Mouse (Mus musculus): ENCODE data around the gene 6030468B19Rik. TPM values are rescaled to one million over a fixed set of nuclear protein-coding genes. Genes with fewer than 3 reads are reported as not detected.
A peak's percentile ranks its signal among the peaks of the same experiment; 100 is the strongest.
"Not testable (repeated sequence)": the region's sequence is repeated elsewhere in the genome, so short reads cannot be mapped to it uniquely, and the experiment has no call there.

6030468B19Rik gene
- total RNA-seq, 1 experiment: not detected

DNA sequence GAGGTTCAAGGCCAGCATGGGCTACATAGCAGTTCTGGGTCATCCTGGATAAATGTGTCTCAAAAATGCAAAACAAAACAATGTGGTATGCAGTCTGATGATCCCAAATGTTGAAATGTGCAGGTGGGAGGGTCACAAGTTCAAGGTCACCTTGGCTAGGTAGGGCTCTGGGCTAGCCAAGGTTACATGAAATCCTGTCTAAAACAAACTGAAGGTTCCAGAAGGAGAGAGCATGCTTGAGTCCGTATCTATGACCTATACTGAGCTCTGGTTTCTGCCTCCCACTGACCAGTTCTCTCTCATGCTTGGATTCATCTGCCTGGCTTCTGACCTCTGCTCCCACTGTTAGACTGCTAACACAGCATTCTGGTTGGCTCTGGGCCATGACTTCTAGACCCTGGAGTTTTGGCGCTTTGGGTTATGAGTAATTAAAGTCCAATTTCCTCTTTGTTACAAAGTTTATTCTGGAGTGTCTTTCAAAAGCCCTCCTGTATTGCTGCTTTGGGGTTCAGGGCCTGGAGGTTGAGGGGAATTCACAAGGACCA, 32.3 kb downstream of the 6030468B19Rik start:
- H3K4me3 ChIP-seq (ENCODE audit: insufficient read depth in 1 of 2, low read depth in 1 of 2, low read length in 2 of 2, poor library complexity in 1 of 2, severe bottlenecking in 1 of 2): no peak overlapping the region
- H3K36me3 ChIP-seq (ENCODE audit: control insufficient read depth, insufficient read depth, low read length, poor library complexity, severe bottlenecking): no peaks in the 10 kb centered on the region
- no peak for TF ChIP-seq MAFK (IDR thresholded peaks at IDR 0.05; ENCODE audit: insufficient read depth, low read depth, low read length)
- no peak for TF ChIP-seq CHD2 (IDR thresholded peaks at IDR 0.05; ENCODE audit: low read depth, low read length)
- TF ChIP-seq ZC3H11A (IDR thresholded peaks at IDR 0.05; ENCODE audit: borderline replicate concordance, low read depth, low read length): no peak
- no peak for TF ChIP-seq HCFC1 (IDR thresholded peaks at IDR 0.05; ENCODE audit: borderline replicate concordance, insufficient read depth, low read length)
- no peak for TF ChIP-seq ZNF384 (IDR thresholded peaks at IDR 0.05; ENCODE audit: low read depth, low read length)
- H3K9me3 ChIP-seq (ENCODE audit: control insufficient read depth, insufficient read depth, low read depth, low read length): no peaks in the 10 kb centered on the region
- H3K27ac ChIP-seq (ENCODE audit: insufficient read depth, low read depth, low read length, poor library complexity, severe bottlenecking): no peak overlapping the region
- no peak overlapping the region for H3K9ac ChIP-seq (ENCODE audit: insufficient read depth, low read depth, low read length, poor library complexity, severe bottlenecking)
- in situ Hi-C loops (cut with MboI; ENCODE audit: low sequenced_read_pairs in 2 of 2, unreplicated experiment in 2 of 2): no loop called here
- DNase-seq (ENCODE audit: low read depth, low spot score): no peak
- peaks cover 7 to 13% of the 10 kb centered on the region in 2 experiments for H3K4me1 ChIP-seq (ENCODE audit: control insufficient read depth in 2 of 2, insufficient read depth in 2 of 2, low read length in 2 of 2, poor library complexity in 1 of 2)

DNA sequence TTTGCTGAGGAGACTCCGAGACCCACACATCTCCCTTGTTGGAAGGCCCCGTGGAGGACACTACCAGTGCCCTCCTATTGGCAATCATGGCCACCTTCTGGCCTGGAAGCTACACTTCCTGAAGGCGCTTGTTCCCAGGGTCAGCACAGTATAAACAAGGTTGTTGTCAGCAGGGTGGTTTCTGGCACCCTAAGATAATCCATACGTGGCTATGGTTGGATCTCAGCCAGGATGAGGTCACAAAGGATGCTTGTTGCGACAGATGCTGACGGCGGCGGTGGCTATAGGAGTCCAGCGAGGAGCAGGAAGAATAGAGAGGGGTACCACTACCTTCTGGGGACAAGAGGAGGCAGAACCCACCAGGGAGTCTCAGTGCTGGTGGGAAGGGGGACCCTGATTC, 32.9 kb downstream of the 6030468B19Rik start:
- in situ Hi-C loops (cut with MboI; ENCODE audit: low sequenced_read_pairs in 2 of 2, unreplicated experiment in 2 of 2): no loop called here
- Histone ChIP-seq H3K9ac (ENCODE audit: insufficient read depth, low read depth, low read length, poor library complexity, severe bottlenecking) (no peak overlapping the region), H3K27ac (ENCODE audit: insufficient read depth, low read depth, low read length, poor library complexity, severe bottlenecking) (no peak overlapping the region), H3K4me1 (ENCODE audit: control insufficient read depth in 2 of 2, insufficient read depth in 2 of 2, low read length in 2 of 2, poor library complexity in 1 of 2) (peaks cover 7 to 13% of the 10 kb centered on the region in 2 experiments), H3K4me3 (ENCODE audit: insufficient read depth in 1 of 2, low read depth in 1 of 2, low read length in 2 of 2, poor library complexity in 1 of 2, severe bottlenecking in 1 of 2) (no peak overlapping the region), H3K9me3 (ENCODE audit: control insufficient read depth, insufficient read depth, low read depth, low read length) (no peaks in the 10 kb centered on the region), H3K36me3 (ENCODE audit: control insufficient read depth, insufficient read depth, low read length, poor library complexity, severe bottlenecking) (no peaks in the 10 kb centered on the region)
- TF ChIP-seq HCFC1 (IDR thresholded peaks at IDR 0.05; ENCODE audit: borderline replicate concordance, insufficient read depth, low read length) (no peak), MAFK (IDR thresholded peaks at IDR 0.05; ENCODE audit: insufficient read depth, low read depth, low read length) (no peak), ZC3H11A (IDR thresholded peaks at IDR 0.05; ENCODE audit: borderline replicate concordance, low read depth, low read length) (no peak), CHD2 (IDR thresholded peaks at IDR 0.05; ENCODE audit: low read depth, low read length) (no peak), ZNF384 (IDR thresholded peaks at IDR 0.05; ENCODE audit: low read depth, low read length) (no peak)
- DNase-seq (ENCODE audit: low read depth, low spot score): no peak

DNA sequence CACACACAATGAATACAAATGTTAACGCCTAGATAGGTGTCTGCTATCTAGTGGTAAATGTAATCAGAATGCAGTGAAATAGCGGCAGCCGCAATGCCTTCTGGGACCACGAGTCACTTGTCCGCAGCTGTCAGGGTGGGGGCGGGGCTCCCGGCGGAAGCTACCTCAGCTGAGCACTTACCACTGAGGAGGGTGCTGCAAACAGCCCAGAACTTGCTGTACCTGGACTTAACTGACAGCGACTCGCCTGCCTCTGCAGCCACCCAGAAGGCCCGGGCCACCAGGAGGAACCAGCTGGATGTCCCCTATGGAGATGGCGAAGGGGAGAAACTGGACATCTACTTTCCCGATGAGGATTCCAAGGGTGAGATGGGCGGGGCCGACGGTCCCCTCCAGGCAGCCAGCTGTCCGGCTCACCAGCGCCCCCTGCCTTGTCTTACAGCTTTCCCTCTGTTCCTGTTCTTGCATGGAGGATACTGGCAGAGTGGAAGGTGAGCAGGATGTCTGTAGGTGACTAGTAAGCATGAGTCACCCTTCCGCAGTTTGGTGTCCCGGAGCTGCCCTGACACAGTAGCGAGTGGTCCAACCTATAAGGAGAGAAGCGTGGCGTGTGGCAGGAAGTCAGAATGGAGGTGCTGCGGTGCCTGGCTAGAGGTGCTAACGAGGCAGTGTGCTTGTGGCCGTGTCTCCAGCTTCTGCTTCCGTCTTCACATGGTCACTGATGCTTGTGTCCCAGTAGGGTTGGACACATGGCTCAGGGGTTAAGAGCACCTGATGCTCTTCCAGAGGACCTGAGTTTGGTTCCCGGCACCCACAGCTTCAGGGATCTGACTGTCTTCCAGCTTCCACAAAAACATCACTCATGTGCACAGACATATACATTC, 34.9 kb downstream of the 6030468B19Rik start:
- peaks cover 8 to 21% of the 10 kb centered on the region in 2 experiments for H3K4me1 ChIP-seq (ENCODE audit: control insufficient read depth in 2 of 2, insufficient read depth in 2 of 2, low read length in 2 of 2, poor library complexity in 1 of 2)
- H3K9me3 ChIP-seq (ENCODE audit: control insufficient read depth, insufficient read depth, low read depth, low read length): no peaks in the 10 kb centered on the region
- peak overlapping the region; percentile 46 for H3K9ac ChIP-seq (ENCODE audit: insufficient read depth, low read depth, low read length, poor library complexity, severe bottlenecking)
- in situ Hi-C loops (cut with MboI; ENCODE audit: low sequenced_read_pairs in 2 of 2, unreplicated experiment in 2 of 2): no loop called here
- peak; percentile 97 for DNase-seq (ENCODE audit: low read depth, low spot score)
- H3K4me3 ChIP-seq (ENCODE audit: insufficient read depth in 1 of 2, low read depth in 1 of 2, low read length in 2 of 2, poor library complexity in 1 of 2, severe bottlenecking in 1 of 2): peak overlapping the region; percentile 62 to 74
- TF ChIP-seq ZNF384 (IDR thresholded peaks at IDR 0.05; ENCODE audit: low read depth, low read length) (no peak), CHD2 (IDR thresholded peaks at IDR 0.05; ENCODE audit: low read depth, low read length) (no peak), ZC3H11A (IDR thresholded peaks at IDR 0.05; ENCODE audit: borderline replicate concordance, low read depth, low read length) (0 out of 2 replicates have a peak, but pooled peaks have one; percentile 6), MAFK (IDR thresholded peaks at IDR 0.05; ENCODE audit: insufficient read depth, low read depth, low read length) (no peak), HCFC1 (IDR thresholded peaks at IDR 0.05; ENCODE audit: borderline replicate concordance, insufficient read depth, low read length) (0 out of 2 replicates have a peak, but pooled peaks have one; percentile 21)
- no peaks in the 10 kb centered on the region for H3K36me3 ChIP-seq (ENCODE audit: control insufficient read depth, insufficient read depth, low read length, poor library complexity, severe bottlenecking)
- H3K27ac ChIP-seq (ENCODE audit: insufficient read depth, low read depth, low read length, poor library complexity, severe bottlenecking): no peak overlapping the region

DNA sequence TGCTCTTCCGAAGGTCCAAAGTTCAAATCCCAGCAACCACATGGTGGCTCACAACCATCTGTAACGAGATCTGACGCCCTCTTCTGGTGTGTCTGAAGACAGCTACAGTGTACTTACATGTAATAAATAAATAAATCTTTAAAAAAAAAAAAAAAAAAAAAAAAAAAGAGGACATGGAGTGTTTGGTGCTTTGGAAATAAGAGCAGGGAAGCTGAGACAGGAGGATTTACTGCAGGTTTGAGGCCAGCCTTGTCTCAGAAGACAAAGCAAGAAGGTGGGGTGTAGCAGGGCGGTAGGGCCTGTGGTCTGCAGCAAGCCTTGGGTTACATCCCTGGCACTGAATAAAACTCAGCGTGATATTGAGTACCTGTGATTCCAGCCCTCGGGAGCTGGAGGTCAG, 36.0 kb downstream of the 6030468B19Rik start:
- H3K4me3 ChIP-seq (ENCODE audit: insufficient read depth in 1 of 2, low read depth in 1 of 2, low read length in 2 of 2, poor library complexity in 1 of 2, severe bottlenecking in 1 of 2); DNase-seq (ENCODE audit: low read depth, low spot score); H3K27ac ChIP-seq (ENCODE audit: insufficient read depth, low read depth, low read length, poor library complexity, severe bottlenecking); H3K36me3 ChIP-seq (ENCODE audit: control insufficient read depth, insufficient read depth, low read length, poor library complexity, severe bottlenecking); H3K9ac ChIP-seq (ENCODE audit: insufficient read depth, low read depth, low read length, poor library complexity, severe bottlenecking); in situ Hi-C loops (cut with MboI; ENCODE audit: low sequenced_read_pairs in 2 of 2, unreplicated experiment in 2 of 2); H3K9me3 ChIP-seq (ENCODE audit: control insufficient read depth, insufficient read depth, low read depth, low read length): not testable (repeated sequence)
- H3K4me1 ChIP-seq (ENCODE audit: control insufficient read depth in 2 of 2, insufficient read depth in 2 of 2, low read length in 2 of 2, poor library complexity in 1 of 2): peaks cover 8 to 18% of the 10 kb centered on the region in 2 experiments
